Mouse (Mus musculus): Measurements from ENCODE around the gene Poldip3.

Poldip3 gene

DNA sequence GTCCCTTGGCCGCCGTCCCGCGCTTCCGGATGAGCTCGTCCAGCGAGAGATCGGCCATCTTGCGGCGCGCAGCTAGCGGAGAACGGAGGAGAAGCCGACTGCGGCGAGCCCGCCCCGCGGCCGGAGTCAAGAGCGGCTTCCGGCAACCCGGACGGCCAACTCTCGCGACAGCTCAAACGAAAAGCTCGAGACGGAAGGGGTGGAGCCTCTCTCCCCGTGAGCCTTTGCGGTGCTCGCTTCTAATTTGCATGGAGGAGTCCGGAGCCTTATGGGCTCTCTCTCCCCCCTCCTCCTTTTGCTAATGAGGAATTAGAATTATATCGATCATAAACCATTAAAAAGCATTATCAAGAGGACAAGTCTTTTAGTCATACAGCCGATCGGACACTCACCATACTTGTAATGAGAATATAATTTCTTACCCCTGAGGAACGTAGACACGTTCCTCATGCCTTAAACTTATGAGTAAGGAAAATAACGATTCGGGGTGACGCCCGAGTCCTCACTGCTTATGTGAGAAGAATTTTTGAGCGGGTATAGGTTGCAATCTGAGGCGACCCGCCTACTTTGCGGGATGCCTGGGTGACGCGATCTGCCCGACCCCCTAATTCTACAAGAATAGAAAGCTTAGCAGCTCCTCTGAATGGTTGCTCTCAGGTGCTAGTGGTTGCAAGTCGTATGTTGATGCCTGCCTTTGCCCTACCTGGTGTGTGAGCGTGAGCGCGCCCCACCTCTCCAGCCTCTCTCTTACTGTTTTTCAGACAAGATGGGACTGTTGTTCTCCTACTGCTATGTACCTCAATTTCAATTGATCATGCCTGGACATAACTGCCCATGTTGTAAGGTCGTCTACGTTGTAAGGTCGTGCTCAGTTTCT, at the start of gene Poldip3:
Gene Poldip3 (minus strand): TSS at position 189 of the 877 bp plus-strand sequence.
- DNase-seq (ENCODE audit: low read depth): peak; percentile 99

DNA sequence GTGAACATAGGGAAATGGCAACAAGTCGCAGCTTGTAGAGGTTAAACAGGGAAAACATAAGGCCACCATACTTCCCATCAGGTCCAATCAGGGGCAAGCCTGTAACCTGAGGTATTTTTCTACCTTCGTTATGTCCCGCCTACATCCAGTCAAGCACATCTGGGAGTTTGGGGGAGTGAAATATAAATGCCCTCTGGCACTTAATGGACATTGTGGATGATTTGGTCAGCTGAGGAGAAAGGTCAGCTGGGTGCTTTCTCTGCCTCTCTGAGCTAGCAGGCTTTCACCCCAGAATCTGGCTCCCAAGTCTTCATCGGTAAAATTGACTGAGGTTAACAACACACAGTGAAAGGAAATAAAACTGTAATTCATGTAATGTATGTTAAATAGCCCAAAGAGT, 44.2 kb upstream of the Poldip3 start:
- no peak for DNase-seq (ENCODE audit: low read depth)

GRCm38 (mm10) chr15:83182351-83182750, 33.2 kb upstream of the Poldip3 start:
- DNase-seq (ENCODE audit: low read depth): no peak

- DNase-seq (ENCODE audit: low read depth): peak; percentile 9
These were observed 32.7 kb upstream of the Poldip3 start for GRCm38 (mm10) chr15:83181800-83182330.

DNA sequence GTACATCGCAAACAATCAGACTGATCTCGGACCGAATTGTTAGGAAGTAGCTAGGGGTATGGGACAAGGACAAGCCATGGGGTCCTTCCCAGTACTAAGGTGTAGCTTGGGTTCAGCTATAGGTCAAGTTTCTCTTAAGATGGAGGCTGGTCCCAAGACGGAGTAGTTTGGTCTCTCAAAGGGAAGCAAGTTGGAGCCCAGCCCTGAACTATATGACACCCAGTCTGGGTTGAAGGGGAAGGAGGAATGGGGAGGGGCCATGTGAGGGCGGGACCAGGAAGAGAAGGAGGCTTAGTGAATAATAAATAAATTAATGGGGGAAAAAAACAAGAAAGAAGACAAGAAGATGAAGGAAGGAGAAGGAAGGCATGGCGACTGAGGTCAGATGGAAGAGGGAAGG, 30.8 kb upstream of the Poldip3 start:
- DNase-seq (ENCODE audit: low read depth): no peak

- no peak for DNase-seq (ENCODE audit: low read depth)
These were observed 27.5 kb upstream of the Poldip3 start for GRCm38 (mm10) chr15:83176653-83177052.

DNA sequence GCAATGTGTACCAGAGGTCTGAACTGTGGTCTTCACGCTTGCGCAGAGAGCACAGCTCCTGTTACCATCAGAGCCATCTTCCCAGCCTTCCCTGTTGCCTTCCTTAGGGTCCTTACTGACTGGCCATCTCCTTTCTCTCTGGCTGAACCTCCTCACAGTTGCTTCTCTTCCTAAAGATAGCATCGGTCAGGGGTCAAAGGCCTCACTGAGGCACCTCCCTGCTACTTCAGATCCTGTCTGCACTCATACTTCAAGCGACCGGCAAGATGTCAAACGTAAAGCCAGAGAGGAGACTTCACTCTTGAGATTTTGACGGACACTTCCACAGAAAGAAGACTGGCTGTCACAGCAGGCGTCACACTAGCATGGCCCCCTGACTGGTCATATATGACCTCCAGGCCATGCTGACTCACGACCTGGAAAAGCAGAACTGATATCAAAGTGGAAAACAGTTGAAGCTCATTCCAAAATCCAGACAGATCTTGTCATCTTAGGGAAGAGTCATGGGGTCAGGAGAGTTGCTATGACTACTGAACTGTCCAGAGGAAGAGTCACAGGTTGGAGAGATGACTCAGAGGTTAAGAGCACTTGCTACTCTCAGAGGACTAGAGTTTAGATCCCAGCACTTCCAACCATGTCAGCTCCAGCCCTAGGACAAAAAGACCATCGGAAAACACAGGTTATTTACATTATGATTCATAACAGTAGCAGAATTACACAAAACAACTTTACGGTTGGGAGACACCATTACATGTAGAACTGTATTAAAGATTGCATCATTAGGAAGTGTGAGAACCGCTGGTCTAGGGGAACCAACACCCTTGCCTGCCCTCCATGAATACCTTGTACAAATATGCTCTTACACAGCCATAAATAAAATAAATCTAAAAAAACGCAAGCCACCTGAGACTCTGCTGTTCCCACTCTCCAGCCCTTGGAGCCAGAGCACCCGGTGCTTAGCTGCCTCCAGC, 25.0 kb upstream of the Poldip3 start:
- peak; percentile 43 for DNase-seq (ENCODE audit: low read depth)

GRCm38 (mm10) chr15:83172492-83173429, 23.6 kb upstream of the Poldip3 start, which contains the start of gene Cyb5r3:
TSS of gene Cyb5r3 (minus strand) at chr15:83172592.
- no peak for DNase-seq (ENCODE audit: low read depth)

DNA sequence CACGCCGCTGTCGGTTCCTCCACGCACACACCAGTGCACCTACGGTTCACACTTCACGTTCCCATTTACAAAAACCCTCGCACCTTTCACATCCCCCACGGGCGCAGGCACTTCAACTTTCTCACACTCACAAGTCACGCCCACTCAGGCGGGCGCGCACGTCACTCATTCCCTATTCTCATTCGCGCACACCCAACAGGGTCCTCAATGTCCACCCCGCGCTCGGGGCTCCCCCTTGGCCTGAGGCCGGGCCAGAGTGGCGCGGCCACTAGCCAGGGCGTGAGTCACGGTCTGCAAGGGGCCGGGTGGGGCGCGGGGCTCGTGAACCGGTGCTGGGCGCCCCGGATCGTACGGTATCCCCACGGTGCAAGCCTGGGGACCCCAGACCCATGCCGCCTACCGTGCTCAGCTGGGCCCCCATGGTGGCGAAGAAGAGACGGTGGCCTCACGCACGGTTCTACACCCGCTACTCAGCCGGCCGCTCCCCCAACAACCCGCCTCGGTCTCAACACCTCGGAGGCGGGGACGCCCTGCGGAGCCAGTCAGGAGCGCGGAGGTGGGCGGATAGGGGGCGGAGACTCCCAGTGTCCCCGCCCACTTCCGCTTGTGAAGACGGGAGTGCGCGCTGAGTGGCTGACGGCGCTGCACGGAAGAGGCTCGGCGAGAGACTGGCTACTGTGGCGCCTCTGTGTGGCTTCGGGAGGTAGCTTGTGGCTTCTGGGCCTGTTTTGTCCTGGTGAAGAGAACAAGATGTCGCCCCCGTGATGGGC, 22.7 kb upstream of the Poldip3 start:
- peak; percentile 97 for DNase-seq (ENCODE audit: low read depth)

DNA sequence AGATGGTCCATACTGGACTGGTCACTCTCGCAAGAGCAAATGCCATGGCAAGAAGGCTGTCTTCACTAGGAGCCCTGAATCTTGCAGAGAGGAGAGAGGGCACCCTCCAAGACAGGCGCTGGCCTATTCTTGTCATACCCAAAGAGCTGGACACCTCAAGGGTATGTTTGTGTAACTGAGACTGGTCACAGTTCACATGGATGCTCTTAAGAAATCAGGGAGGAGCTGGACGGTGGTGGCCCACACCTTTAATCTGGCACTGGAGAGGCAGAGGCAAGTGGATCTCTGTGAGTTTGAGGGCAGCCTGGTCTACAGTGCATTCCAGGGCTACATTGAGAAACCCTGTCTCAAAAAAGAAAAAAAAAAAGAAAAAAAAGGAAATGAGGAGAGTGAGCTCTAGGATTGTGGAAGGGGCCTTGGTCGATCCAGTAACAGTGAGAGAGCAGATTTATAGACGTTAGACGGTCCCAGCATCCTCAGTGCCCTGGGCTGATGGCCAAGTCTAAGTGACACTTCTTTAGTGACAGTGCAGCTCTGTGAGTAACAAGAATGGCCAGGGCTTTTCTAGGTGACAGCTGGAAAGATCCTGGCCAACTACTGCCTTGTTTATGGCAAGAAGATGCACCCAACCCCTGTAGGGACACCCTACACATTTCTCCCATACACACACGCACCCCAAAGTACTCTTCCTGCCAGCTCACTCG, 21.9 kb upstream of the Poldip3 start:
- DNase-seq (ENCODE audit: low read depth): peak; percentile 49

GRCm38 (mm10) chr15:83169772-83170722, 20.9 kb upstream of the Poldip3 start:
- no peak for DNase-seq (ENCODE audit: low read depth)

GRCm38 (mm10) chr15:83168875-83169771, 19.9 kb upstream of the Poldip3 start:
- DNase-seq (ENCODE audit: low read depth): no peak

GRCm38 (mm10) chr15:83168311-83168710, 19.1 kb upstream of the Poldip3 start:
- no peak for DNase-seq (ENCODE audit: low read depth)

DNA sequence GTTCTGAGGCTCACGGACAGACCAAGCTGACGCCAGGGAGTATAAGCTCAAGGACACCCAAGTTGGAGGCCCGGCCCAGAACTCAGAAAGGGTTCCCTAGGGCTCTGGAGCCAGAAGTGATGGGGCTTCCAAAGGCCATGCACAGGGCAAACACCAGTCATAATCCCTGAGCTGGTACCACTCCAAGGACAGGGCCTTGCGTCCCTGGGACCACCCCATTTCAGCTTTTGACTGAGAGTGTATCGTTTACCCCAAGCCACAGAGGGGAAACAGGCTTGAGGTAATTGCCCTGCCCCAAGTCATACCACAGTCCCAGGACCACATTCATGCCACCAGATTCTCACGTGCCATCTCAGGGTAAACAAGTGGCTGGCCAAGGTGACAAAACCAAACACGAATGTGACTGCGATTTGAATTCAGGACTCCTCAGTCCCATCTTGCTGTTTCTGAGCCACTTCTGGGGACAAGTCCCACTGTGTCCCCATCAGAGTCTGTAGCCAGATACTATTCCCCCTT, 18.4 kb upstream of the Poldip3 start:
- no peak for DNase-seq (ENCODE audit: low read depth)

GRCm38 (mm10) chr15:83167126-83167525, 17.9 kb upstream of the Poldip3 start:
- no peak for DNase-seq (ENCODE audit: low read depth)

DNA sequence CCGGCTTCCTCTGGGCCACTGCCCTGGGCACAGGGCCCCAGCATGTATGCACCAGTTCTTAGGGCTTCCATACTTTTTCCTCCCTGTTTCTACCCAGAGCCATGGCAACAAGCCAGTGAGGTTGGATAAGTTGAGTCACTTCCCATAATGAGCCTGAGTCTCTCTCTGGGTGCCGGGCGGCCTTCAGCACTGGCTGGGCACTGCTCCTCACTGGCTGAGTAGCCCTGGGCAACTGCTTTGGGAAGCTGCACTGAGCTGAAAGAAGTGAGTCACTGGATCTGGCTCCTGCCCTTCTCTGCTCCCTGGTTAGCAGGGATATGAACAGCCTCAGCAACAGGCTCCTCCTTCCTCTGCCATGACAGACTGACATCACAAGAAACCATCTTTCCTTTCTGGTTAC, 17.5 kb upstream of the Poldip3 start:
- peak; percentile 77 for DNase-seq (ENCODE audit: low read depth)

Measured in 416B (cell line).